Mouse (Mus musculus): Measurements from ENCODE around the gene Gm20388. TPM values are rescaled to one million over a fixed set of nuclear protein-coding genes. Genes with fewer than 3 reads are reported as not detected.

Gm20388 gene
- polyA plus RNA-seq, 1 experiment from 2014 or later = not detected

DNA sequence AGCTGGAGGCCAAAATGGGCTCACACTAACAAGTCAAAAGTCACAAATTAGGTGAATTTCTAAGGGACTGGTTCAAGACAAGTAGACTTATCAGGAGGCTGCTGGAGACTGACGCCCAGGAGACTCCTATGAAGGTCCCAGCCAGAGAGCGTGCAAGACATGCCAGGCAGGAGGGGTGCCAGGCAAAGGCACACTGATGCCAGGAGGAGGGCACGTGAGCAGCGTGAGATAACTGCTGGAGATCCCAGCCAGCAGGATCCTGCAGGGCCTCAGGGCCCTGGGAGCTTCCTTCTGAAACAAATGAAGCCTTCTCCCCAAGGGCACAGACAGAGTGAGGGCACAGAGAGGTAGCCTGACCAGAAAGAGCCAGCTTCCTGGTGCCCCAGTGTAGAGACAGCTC, 2897.3 kb downstream of the Gm20388 start:
- no peak overlapping the region for H3K4me3 ChIP-seq (ENCODE audit: low read length)
- H3K9me3 ChIP-seq (ENCODE audit: control insufficient read depth, low read length) = no peaks in the 10 kb centered on the region
- H3K36me3 ChIP-seq (ENCODE audit: control insufficient read depth, insufficient read depth, low read length) = 0 out of 2 replicates have a peak, but pooled peaks cover 4% of the 10 kb centered on the region
- H3K4me1 ChIP-seq (ENCODE audit: control insufficient read depth, insufficient read depth, low read length) = peaks cover 18% of the 10 kb centered on the region; the same call in 1 of the 2 replicates
- no peaks in the 10 kb centered on the region for H3K27me3 ChIP-seq (ENCODE audit: control insufficient read depth, insufficient read depth, low read length)
- no peak overlapping the region for H3K9ac ChIP-seq (ENCODE audit: low read depth, low read length)
- no peak for ATAC-seq (ENCODE audit: low FRiP score, low TSS enrichment)
- 92% methylated on average over 4 of the region's 4 CpGs for WGBS
- H3K4me2 ChIP-seq (replicated peaks; ENCODE audit: low read depth, low read length) = no peak overlapping the region
- no peak overlapping the region for H3K27ac ChIP-seq (ENCODE audit: low read depth, low read length)

DNA sequence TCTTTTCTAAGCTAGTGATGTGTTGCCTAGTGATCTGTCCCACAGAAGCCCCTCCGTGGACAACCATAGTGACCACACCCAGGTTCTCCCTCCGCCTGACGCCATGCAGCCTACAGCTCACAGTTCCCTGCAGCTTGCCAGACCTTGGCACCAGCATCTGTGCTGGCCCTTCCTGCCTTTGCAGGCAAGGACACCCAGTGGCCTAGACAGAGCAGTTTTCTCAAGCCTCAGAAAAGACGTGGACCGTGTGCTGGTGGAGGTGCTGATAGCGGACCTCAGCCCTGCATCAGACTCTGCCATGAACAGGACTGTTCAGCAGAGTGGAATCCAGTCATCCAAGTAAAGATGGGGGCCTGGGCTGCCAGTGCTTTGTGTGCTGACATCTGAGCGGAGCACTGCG, 2899.7 kb downstream of the Gm20388 start:
- 0 out of 2 replicates have a peak, but pooled peaks cover 5% of the 10 kb centered on the region for H3K36me3 ChIP-seq (ENCODE audit: control insufficient read depth, insufficient read depth, low read length)
- H3K4me3 ChIP-seq (ENCODE audit: low read length) = no peak overlapping the region
- H3K4me2 ChIP-seq (replicated peaks; ENCODE audit: low read depth, low read length) = no peak overlapping the region
- ATAC-seq (ENCODE audit: low FRiP score, low TSS enrichment) = peak; percentile 30; the same call in 1 of the 2 replicates
- 48% methylated on average over 8 of the region's 8 CpGs for WGBS
- no peak overlapping the region for H3K9ac ChIP-seq (ENCODE audit: low read depth, low read length)
- no peak overlapping the region for H3K27ac ChIP-seq (ENCODE audit: low read depth, low read length)
- no peaks in the 10 kb centered on the region for H3K9me3 ChIP-seq (ENCODE audit: control insufficient read depth, low read length)
- peaks cover 11% of the 10 kb centered on the region; the same call in 1 of the 2 replicates for H3K4me1 ChIP-seq (ENCODE audit: control insufficient read depth, insufficient read depth, low read length)
- H3K27me3 ChIP-seq (ENCODE audit: control insufficient read depth, insufficient read depth, low read length) = no peaks in the 10 kb centered on the region

DNA sequence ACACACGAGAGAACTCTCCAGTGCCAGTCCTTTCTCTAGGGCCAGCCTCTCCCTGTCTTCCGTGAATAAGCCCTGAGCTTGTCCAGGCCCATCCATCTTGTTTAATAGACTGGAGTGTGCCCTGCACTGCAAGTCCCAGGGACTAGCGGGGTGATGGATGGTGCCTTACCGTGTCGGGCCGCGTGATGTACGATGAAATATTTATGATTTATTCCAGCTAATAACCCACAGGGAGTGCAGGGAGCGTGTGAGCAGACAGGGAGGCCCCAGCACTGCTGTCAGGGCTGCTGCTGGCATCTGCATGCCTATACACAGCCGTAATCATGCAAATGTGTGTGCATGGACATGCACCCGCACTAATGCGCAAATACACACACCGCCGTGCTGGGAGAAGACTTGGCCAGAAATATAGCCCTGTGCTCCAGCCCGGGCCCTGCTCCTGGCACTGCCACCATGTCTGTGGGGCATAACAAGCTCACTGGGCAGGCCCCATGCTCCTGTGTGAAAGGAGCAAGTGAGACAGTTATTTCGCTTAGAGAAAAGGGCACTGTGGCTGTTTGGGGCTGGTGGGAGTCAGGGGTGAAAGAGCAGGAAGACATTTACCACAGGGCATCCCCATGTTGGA, 2901.3 kb downstream of the Gm20388 start:
- H3K4me3 ChIP-seq (ENCODE audit: low read length) = no peak overlapping the region
- no peak for ATAC-seq (ENCODE audit: low FRiP score, low TSS enrichment)
- no peaks in the 10 kb centered on the region for H3K27me3 ChIP-seq (ENCODE audit: control insufficient read depth, insufficient read depth, low read length)
- H3K4me1 ChIP-seq (ENCODE audit: control insufficient read depth, insufficient read depth, low read length) = peaks cover 11% of the 10 kb centered on the region; the same call in 1 of the 2 replicates
- H3K36me3 ChIP-seq (ENCODE audit: control insufficient read depth, insufficient read depth, low read length) = 0 out of 2 replicates have a peak, but pooled peaks cover 5% of the 10 kb centered on the region
- H3K9me3 ChIP-seq (ENCODE audit: control insufficient read depth, low read length) = no peaks in the 10 kb centered on the region
- H3K27ac ChIP-seq (ENCODE audit: low read depth, low read length) = no peak overlapping the region
- WGBS = 58% methylated on average over 16 of the region's 16 CpGs
- H3K9ac ChIP-seq (ENCODE audit: low read depth, low read length) = no peak overlapping the region
- H3K4me2 ChIP-seq (replicated peaks; ENCODE audit: low read depth, low read length) = no peak overlapping the region

DNA sequence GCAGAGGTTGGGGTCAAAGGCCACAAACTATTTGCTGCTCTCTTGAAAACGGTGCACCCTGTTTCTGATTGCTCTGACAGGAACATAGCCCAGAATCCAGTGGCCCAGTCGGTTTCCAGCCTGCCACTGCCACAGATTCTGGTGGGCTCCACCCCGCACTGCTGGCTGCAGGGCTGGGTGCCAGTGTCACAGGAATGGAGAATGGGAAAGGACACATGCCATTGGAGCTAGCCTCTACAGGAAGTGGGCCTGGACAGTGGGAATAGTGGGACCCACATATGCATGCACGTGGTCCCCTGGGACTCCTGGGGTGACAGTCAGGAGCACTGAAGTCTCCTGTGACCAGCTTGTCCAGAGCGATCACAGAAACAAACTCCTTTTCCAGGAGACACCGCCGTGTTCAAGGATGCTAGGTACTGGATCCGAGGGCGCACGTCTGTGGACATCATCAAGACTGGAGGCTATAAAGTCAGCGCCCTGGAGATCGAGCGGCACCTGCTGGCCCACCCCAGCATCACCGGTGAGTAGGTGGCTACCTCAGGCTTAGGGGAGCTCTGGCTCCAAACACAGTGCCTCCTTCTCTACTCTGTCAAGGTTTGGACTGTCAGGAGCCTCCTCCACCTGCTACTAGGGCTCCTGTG, 2902.1 kb downstream of the Gm20388 start:
- Histone ChIP-seq H3K9me3 (ENCODE audit: control insufficient read depth, low read length) (no peaks in the 10 kb centered on the region), H3K36me3 (ENCODE audit: control insufficient read depth, insufficient read depth, low read length) (0 out of 2 replicates have a peak, but pooled peaks cover 5% of the 10 kb centered on the region), H3K4me3 (ENCODE audit: low read length) (no peak overlapping the region), H3K9ac (ENCODE audit: low read depth, low read length) (no peak overlapping the region; the same call in 1 of the 2 replicates), H3K27ac (ENCODE audit: low read depth, low read length) (no peak overlapping the region), H3K27me3 (ENCODE audit: control insufficient read depth, insufficient read depth, low read length) (no peaks in the 10 kb centered on the region), H3K4me2 (replicated peaks; ENCODE audit: low read depth, low read length) (no peak overlapping the region), H3K4me1 (ENCODE audit: control insufficient read depth, insufficient read depth, low read length) (0 out of 2 replicates have a peak, but pooled peaks cover 9% of the 10 kb centered on the region)
- 80% methylated on average over 14 of the region's 14 CpGs for WGBS
- ATAC-seq (ENCODE audit: low FRiP score, low TSS enrichment) = no peak

DNA sequence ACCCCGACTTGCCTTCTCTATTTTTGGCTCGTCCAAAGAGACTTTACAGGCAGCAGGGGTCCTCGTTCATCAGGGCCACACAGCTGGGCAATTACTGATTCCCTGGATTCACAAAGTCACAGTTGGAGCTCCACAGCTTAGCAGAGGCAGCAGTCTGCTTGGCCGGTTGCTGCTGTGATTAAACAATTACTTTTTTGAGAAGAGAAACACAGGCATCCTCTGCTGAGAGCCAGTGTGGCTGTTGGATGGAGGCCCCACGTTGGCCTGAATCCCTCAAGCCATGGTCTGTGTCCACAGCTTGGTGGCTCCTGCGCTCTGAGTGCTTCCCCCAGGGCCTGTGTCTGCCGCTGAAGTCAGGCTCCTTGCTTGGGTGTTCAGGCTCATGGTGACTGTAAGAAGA, 2904.0 kb downstream of the Gm20388 start:
- no peak overlapping the region for H3K9ac ChIP-seq (ENCODE audit: low read depth, low read length)
- H3K4me2 ChIP-seq (replicated peaks; ENCODE audit: low read depth, low read length) = no peak overlapping the region
- no peaks in the 10 kb centered on the region for H3K27me3 ChIP-seq (ENCODE audit: control insufficient read depth, insufficient read depth, low read length)
- WGBS = 58% methylated on average over 7 of the region's 7 CpGs
- no peaks in the 10 kb centered on the region for H3K9me3 ChIP-seq (ENCODE audit: control insufficient read depth, low read length)
- 0 out of 2 replicates have a peak, but pooled peaks cover 5% of the 10 kb centered on the region for H3K36me3 ChIP-seq (ENCODE audit: control insufficient read depth, insufficient read depth, low read length)
- ATAC-seq (ENCODE audit: low FRiP score, low TSS enrichment) = no peak
- peaks cover 10% of the 10 kb centered on the region; the same call in 1 of the 2 replicates for H3K4me1 ChIP-seq (ENCODE audit: control insufficient read depth, insufficient read depth, low read length)
- H3K4me3 ChIP-seq (ENCODE audit: low read length) = no peak overlapping the region
- H3K27ac ChIP-seq (ENCODE audit: low read depth, low read length) = no peak overlapping the region

DNA sequence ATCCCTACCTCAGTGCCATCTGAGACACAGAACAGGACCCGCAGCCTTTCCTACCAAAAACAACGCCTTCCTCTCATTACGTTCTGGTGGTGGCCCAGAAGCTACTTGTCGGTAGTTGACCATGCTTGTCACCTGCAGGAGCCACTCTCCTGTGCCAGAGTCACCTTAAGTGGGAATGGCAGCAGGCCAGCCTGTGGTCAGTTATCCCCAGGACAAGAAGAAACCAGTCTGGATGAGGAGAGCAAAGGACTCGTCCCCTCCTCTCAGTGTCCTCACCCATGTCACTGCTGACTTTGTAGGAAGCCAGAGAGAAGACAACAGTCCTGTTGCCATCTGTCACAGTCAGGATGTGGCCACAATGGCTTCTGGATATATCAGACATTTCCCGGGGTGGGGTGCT, 2906.3 kb downstream of the Gm20388 start:
- Histone ChIP-seq H3K27ac (ENCODE audit: low read depth, low read length) (no peak overlapping the region), H3K27me3 (ENCODE audit: control insufficient read depth, insufficient read depth, low read length) (no peaks in the 10 kb centered on the region), H3K4me3 (ENCODE audit: low read length) (no peak overlapping the region), H3K36me3 (ENCODE audit: control insufficient read depth, insufficient read depth, low read length) (0 out of 2 replicates have a peak, but pooled peaks cover 5% of the 10 kb centered on the region), H3K9ac (ENCODE audit: low read depth, low read length) (no peak overlapping the region), H3K9me3 (ENCODE audit: control insufficient read depth, low read length) (no peaks in the 10 kb centered on the region), H3K4me1 (ENCODE audit: control insufficient read depth, insufficient read depth, low read length) (peaks cover 4% of the 10 kb centered on the region; the same call in 1 of the 2 replicates), H3K4me2 (replicated peaks; ENCODE audit: low read depth, low read length) (no peak overlapping the region)
- WGBS = 90% methylated on average over 6 of the region's 6 CpGs
- ATAC-seq (ENCODE audit: low FRiP score, low TSS enrichment) = no peak

DNA sequence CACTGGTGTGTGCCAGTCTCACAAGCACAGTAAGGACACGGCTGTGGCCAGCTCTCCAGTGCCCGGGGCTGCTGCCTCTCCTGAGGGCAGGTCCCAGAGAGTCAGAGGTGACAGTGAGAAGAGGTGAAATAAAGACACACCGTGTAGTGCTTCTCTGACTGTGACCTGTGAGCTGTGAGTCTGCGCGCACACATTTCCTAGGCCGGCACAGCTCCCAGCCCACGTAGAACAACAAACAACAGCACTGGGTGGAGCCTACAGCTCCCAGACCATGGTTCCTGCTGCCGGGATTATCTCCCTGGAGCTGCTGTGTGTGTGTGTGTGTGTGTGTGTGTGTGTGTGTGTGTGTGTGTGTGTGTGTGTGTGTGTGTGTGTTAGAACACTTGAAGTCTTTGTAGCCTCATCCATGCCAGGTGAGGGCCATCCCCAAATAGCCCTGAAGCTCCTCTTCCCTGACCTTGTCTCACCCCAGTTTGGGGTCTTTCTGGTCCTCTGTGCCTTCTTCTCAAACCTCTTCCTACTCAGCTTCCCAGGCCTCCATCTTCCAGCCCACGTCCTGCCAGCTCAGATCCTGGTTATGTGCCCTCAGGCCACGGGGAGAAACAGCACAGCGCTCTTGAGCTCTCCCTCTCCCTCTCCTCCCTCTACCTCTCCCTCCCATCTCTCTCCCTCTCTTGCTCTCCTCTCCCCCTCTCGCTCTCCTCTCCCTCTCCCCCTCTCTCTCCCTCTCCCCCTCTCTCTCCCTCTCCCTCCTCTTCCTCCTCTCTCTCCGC, 2907.3 kb downstream of the Gm20388 start:
- 0 out of 2 replicates have a peak, but pooled peaks cover 3% of the 10 kb centered on the region for H3K36me3 ChIP-seq (ENCODE audit: control insufficient read depth, insufficient read depth, low read length)
- no peak overlapping the region for H3K9ac ChIP-seq (ENCODE audit: low read depth, low read length)
- no peak overlapping the region for H3K4me2 ChIP-seq (replicated peaks; ENCODE audit: low read depth, low read length)
- 37% methylated on average over 13 of the region's 13 CpGs for WGBS
- H3K27me3 ChIP-seq (ENCODE audit: control insufficient read depth, insufficient read depth, low read length) = no peaks in the 10 kb centered on the region
- no peaks in the 10 kb centered on the region for H3K9me3 ChIP-seq (ENCODE audit: control insufficient read depth, low read length)
- peaks cover 4% of the 10 kb centered on the region; the same call in 1 of the 2 replicates for H3K4me1 ChIP-seq (ENCODE audit: control insufficient read depth, insufficient read depth, low read length)
- H3K27ac ChIP-seq (ENCODE audit: low read depth, low read length) = no peak overlapping the region
- no peak for ATAC-seq (ENCODE audit: low FRiP score, low TSS enrichment)
- H3K4me3 ChIP-seq (ENCODE audit: low read length) = no peak overlapping the region

DNA sequence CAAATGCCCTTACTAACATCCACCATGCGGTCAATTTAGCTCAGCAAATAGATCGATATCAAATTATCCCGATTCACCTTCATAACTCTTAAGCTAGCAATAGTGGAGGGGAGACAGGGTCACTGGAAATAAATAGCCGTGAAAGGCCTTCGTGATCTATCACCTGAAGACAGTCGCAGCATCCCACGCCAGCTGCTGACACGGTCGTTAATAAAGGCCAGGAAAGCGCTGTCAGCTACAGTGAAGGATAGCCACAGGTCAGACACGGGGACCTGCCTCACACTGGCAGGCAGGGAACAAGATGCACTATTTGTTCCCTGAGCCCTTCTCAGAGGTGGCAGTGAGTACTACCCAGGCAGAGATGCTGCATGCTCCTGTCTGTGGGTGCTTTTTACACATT, 2909.1 kb downstream of the Gm20388 start:
- Histone ChIP-seq H3K27me3 (ENCODE audit: control insufficient read depth, insufficient read depth, low read length) (no peaks in the 10 kb centered on the region), H3K27ac (ENCODE audit: low read depth, low read length) (no peak overlapping the region), H3K4me2 (replicated peaks; ENCODE audit: low read depth, low read length) (no peak overlapping the region), H3K9me3 (ENCODE audit: control insufficient read depth, low read length) (no peaks in the 10 kb centered on the region), H3K4me3 (ENCODE audit: low read length) (no peak overlapping the region), H3K9ac (ENCODE audit: low read depth, low read length) (no peak overlapping the region), H3K4me1 (ENCODE audit: control insufficient read depth, insufficient read depth, low read length) (peaks cover 4% of the 10 kb centered on the region; the same call in 1 of the 2 replicates), H3K36me3 (ENCODE audit: control insufficient read depth, insufficient read depth, low read length) (no peaks in the 10 kb centered on the region)
- 11% methylated on average over 11 of the region's 11 CpGs for WGBS
- 0 out of 2 replicates have a peak, but pooled peaks have one; percentile 32 for ATAC-seq (ENCODE audit: low FRiP score, low TSS enrichment)
